Mouse (Mus musculus): Measurements from ENCODE around the gene Zfp866. TPM values are rescaled to one million over a fixed set of nuclear protein-coding genes. Genes with fewer than 3 reads are reported as not detected.
A peak's percentile ranks its signal among the peaks of the same experiment; 100 is the strongest.

The Zfp866 gene
- total and polyA plus RNA-seq, 3 experiments, result 11.7 to 12.3 TPM; not detected in 1

GRCm38 (mm10) chr8:69793666-69794065 is 2.7 kb upstream of the Zfp866 start:
- H3K79me2 ChIP-seq (ENCODE audit: control insufficient read depth, insufficient read depth, low read length, poor library complexity), result peaks cover 31% of the 10 kb centered on the region
- no peak overlapping the region for H3K9ac ChIP-seq (ENCODE audit: control insufficient read depth, low read depth, low read length, poor library complexity, severe bottlenecking)
- no peak overlapping the region for H3K4me3 ChIP-seq (ENCODE audit: control insufficient read depth in 1 of 2, insufficient read depth in 1 of 2, low read depth in 2 of 2, low read length in 2 of 2)
- DNase-seq (ENCODE audit: low read depth, low spot score), result no peak
- H3K27me3 ChIP-seq (ENCODE audit: control insufficient read depth in 1 of 2, insufficient read depth in 2 of 2, low read length in 2 of 2), result no peaks in the 10 kb centered on the region
- H3K4me1 ChIP-seq (ENCODE audit: control insufficient read depth in 1 of 2, insufficient read depth in 2 of 2, low read length in 2 of 2), result peaks cover 4 to 15% of the 10 kb centered on the region in 2 experiments
- no peaks in the 10 kb centered on the region for H3K9me3 ChIP-seq (replicated peaks; ENCODE audit: insufficient read depth, low read length)
- peaks cover 5 to 14% of the 10 kb centered on the region in 2 experiments for H3K36me3 ChIP-seq (ENCODE audit: control insufficient read depth in 1 of 2, insufficient read depth in 2 of 2, low read length in 2 of 2)
- TF ChIP-seq E2F4 (IDR thresholded peaks at IDR 0.05; ENCODE audit: borderline replicate concordance, low read depth, low read length) (no peak), ZNF384 (IDR thresholded peaks at IDR 0.05; ENCODE audit: low read depth, low read length) (no peak), MYB (IDR thresholded peaks at IDR 0.05; ENCODE audit: low read depth, low read length) (no peak), MAX (IDR thresholded peaks at IDR 0.05; ENCODE audit: low read length) (no peak), HCFC1 (IDR thresholded peaks at IDR 0.05; ENCODE audit: low read depth, low read length) (no peak)
- no peak overlapping the region for H3K27ac ChIP-seq (ENCODE audit: control insufficient read depth, low read depth, low read length)

GRCm38 (mm10) chr8:69791415-69792068 is 564 bp upstream of the Zfp866 start:
- no peaks in the 10 kb centered on the region for H3K27me3 ChIP-seq (ENCODE audit: control insufficient read depth in 1 of 2, insufficient read depth in 2 of 2, low read length in 2 of 2)
- H3K36me3 ChIP-seq (ENCODE audit: control insufficient read depth in 1 of 2, insufficient read depth in 2 of 2, low read length in 2 of 2), result peaks cover 0 to 14% of the 10 kb centered on the region in 2 experiments
- peaks cover 4 to 15% of the 10 kb centered on the region in 2 experiments for H3K4me1 ChIP-seq (ENCODE audit: control insufficient read depth in 1 of 2, insufficient read depth in 2 of 2, low read length in 2 of 2)
- H3K4me3 ChIP-seq (ENCODE audit: control insufficient read depth in 1 of 2, insufficient read depth in 1 of 2, low read depth in 2 of 2, low read length in 2 of 2), result peak overlapping the region; percentile 67 to 73
- TF ChIP-seq MAX (IDR thresholded peaks at IDR 0.05; ENCODE audit: low read length), result 0 out of 2 replicates have a peak, but pooled peaks have one; percentile 2
- no peak for TF ChIP-seq RAD21 (IDR thresholded peaks at IDR 0.05; ENCODE audit: low read depth, low read length)
- no peak for TF ChIP-seq TBP (IDR thresholded peaks at IDR 0.05; ENCODE audit: low read depth, low read length)
- no peak for TF ChIP-seq BHLHE40 (IDR thresholded peaks at IDR 0.05; ENCODE audit: borderline replicate concordance, low read depth, low read length)
- peak; percentile 36; the same call in 1 of the 2 replicates for TF ChIP-seq GATA1 (IDR thresholded peaks at IDR 0.05; ENCODE audit: low read depth, low read length)
- TF ChIP-seq MYB (IDR thresholded peaks at IDR 0.05; ENCODE audit: low read depth, low read length), result no peak
- peak; percentile 89 for TF ChIP-seq ZNF384 (IDR thresholded peaks at IDR 0.05; ENCODE audit: low read depth, low read length)
- no peak; the same call in 1 of the 2 replicates for TF ChIP-seq SIN3A (IDR thresholded peaks at IDR 0.05; ENCODE audit: low read length)
- no peak for TF ChIP-seq JUND (IDR thresholded peaks at IDR 0.05; ENCODE audit: low read depth, low read length)
- no peak for TF ChIP-seq KAT2A (conservative IDR thresholded peaks at IDR 0.05; ENCODE audit: low read depth, low read length)
- 0 out of 2 replicates have a peak, but pooled peaks have one; percentile 14 for TF ChIP-seq MYC (IDR thresholded peaks at IDR 0.05; ENCODE audit: low read depth, low read length)
- no peak for TF ChIP-seq TAL1 (IDR thresholded peaks at IDR 0.05; ENCODE audit: low read length)
- TF ChIP-seq UBTF (IDR thresholded peaks at IDR 0.05; ENCODE audit: borderline replicate concordance, insufficient read depth, low read depth, low read length), result no peak
- no peak for TF ChIP-seq MAZ (IDR thresholded peaks at IDR 0.05; ENCODE audit: low read depth, low read length)
- 0 out of 2 replicates have a peak, but pooled peaks have one; percentile 35 for TF ChIP-seq ETS1 (IDR thresholded peaks at IDR 0.05; ENCODE audit: low read depth, low read length)
- no peak for TF ChIP-seq RCOR1 (IDR thresholded peaks at IDR 0.05; ENCODE audit: low read depth, low read length)
- no peak for TF ChIP-seq CHD2 (IDR thresholded peaks at IDR 0.05; ENCODE audit: low read length)
- TF ChIP-seq TCF12 (IDR thresholded peaks at IDR 0.05; ENCODE audit: low read depth, low read length), result no peak
- TF ChIP-seq CHD1 (IDR thresholded peaks at IDR 0.05; ENCODE audit: low read depth, low read length), result peak; percentile 57; the same call in 1 of the 2 replicates
- TF ChIP-seq NELFE (IDR thresholded peaks at IDR 0.05; ENCODE audit: low read depth, low read length), result no peak
- no peak for TF ChIP-seq EP300 (IDR thresholded peaks at IDR 0.05; ENCODE audit: low read depth in 1 of 2, low read length in 2 of 2)
- no peak for TF ChIP-seq E2F4 (IDR thresholded peaks at IDR 0.05; ENCODE audit: borderline replicate concordance, low read depth, low read length)
- TF ChIP-seq ZC3H11A (IDR thresholded peaks at IDR 0.05; ENCODE audit: low read depth, low read length), result no peak
- no peak for TF ChIP-seq MEF2A (IDR thresholded peaks at IDR 0.05; ENCODE audit: extremely low read depth, insufficient replicate concordance, low read depth, low read length, poor library complexity, severe bottlenecking)
- TF ChIP-seq CTCF (IDR thresholded peaks at IDR 0.05 in 2 of 3, conservative IDR thresholded peaks at IDR 0.05 in 1 of 3; ENCODE audit: control insufficient read depth in 1 of 3, insufficient read depth in 1 of 3, low read depth in 2 of 3, low read length in 3 of 3, poor library complexity in 1 of 3, severe bottlenecking in 1 of 3), result 0 out of 6 replicates have a peak, but pooled peaks of 1 of the 3 experiments have one; percentile 2
- TF ChIP-seq MAFK (IDR thresholded peaks at IDR 0.05; ENCODE audit: borderline replicate concordance, low read depth, low read length), result no peak
- peak; percentile 57 for TF ChIP-seq MXI1 (IDR thresholded peaks at IDR 0.05; ENCODE audit: low read depth, low read length)
- peak; percentile 64 for DNase-seq (ENCODE audit: low read depth, low spot score)
- peaks cover 31% of the 10 kb centered on the region for H3K79me2 ChIP-seq (ENCODE audit: control insufficient read depth, insufficient read depth, low read length, poor library complexity)
- H3K9me3 ChIP-seq (replicated peaks; ENCODE audit: insufficient read depth, low read length), result no peaks in the 10 kb centered on the region
- peak overlapping the region; percentile 90 for H3K27ac ChIP-seq (ENCODE audit: control insufficient read depth, low read depth, low read length)
- H3K9ac ChIP-seq (ENCODE audit: control insufficient read depth, low read depth, low read length, poor library complexity, severe bottlenecking), result peak overlapping the region; percentile 93

All from MEL (cell line).